Mouse (Mus musculus): ENCODE results near the gene Nipal4.

Gene Nipal4

DNA sequence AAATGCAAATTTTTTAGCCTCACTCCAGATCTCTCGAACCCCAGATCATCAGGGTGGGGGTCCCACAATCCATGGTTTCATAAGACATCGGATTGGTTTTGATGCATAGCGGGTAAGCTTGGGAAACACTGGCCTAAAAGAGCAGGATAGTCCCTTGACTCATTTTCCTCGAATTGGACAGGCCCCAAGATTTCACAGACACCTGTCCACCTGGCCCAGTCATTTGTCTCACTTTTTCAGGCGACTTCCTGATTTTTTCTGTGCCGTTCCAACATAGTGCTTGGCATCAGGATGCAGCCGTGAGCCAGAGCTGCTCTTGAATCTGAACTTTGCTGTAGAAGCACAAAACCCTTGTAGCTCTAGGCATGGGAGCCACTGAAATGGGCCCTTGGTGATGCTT is 52.1 kb downstream of the Nipal4 start:
- DNase-seq, result no peak

GRCm38 (mm10) chr11:46113211-46113610 is 53.1 kb downstream of the Nipal4 start:
- DNase-seq, result no peak

DNA sequence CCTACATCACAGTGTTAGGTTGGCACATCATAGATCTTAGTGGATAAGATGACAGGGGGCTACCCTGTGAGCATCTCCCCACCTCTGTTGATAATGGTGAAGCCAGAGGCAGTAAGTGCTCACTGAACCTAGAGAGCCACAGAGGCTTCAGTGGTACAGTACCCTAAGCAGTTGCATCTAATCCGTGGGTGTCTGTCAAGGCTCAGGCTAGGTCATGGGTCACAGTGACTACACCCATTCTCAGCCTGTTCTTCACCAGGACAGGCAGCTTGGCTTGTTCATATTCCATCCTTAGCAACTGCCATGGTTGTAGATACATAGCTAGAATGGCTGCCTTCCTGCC is 55.4 kb downstream of the Nipal4 start:
- no peak for DNase-seq

DNA sequence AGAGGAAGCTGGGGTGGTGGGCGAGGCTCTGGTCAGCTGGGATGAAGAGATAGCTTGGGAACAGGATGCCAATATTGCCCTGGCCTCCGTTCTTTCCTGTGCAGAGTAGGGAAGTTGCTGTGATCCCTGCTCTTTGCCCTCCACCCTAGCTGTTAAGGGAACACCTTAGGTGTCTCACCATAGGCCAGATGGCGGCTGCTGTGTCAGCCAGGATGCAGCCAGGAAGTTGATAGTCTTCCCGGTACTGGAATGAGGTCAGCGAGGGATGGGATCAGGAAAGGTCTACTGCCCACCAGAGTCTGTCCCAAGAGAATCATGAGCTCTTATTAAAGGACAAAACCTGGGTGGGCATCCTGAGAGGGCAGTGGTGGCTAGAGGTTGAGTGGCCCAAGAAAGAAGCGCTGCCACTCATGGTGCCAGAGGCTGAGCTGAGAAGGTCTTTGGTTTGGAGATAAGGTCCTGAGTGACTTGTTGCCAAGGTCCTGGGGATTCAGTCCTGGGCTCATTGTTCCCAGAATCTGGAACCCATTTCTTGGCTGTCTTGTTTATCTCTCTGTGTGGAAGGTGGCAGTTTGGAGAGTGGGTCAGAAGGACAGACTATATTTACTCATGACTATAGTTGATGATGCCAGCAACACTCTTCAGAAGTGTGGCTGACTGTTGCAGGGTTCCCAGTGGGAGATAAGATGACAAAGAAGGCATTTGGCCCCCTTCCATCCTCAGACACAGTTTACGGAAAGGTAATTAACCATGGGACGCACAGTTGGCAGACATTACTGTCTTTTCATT is 56.0 kb downstream of the Nipal4 start:
- DNase-seq, result no peak

DNA sequence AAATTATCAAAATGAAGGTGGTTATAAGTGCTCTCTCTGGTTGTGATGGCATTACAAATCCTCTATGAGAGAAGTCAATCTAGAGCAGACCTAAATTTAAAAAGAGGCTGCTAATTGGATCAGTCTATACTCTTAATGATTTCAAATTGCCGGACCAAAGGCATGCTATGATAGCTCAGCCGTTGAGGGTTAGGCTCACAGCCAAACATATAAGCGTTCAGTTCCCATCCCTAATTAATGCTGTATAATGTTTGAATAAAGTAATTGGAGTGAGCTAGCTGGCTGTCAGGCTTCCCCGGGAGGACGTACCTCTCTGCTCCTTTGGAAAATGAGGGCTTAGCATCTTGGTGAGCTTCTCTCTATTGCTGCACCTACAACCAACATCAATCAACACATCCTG is 57.1 kb downstream of the Nipal4 start:
- no peak for DNase-seq

- DNase-seq, result no peak
Observed at GRCm38 (mm10) chr11:46107046-46107445, 59.3 kb downstream of the Nipal4 start.

GRCm38 (mm10) chr11:46102107-46102506 is 64.2 kb downstream of the Nipal4 start:
- DNase-seq, result no peak

Data from thymus, postnatal 36 days (tissue).